Mouse (Mus musculus) lung, postnatal 0 days (tissue): Measurements from ENCODE around the gene Tmem184b.

Experiments used
- CTCF ChIP-seq: IDR thresholded peaks from 2 replicates; pipeline ENCODE4 v1.5.1; 2016; ENCODE audit warnings: antibody characterized with exemption, mild to moderate bottlenecking
- EP300 ChIP-seq: IDR thresholded peaks from 2 replicates; pipeline ENCODE4 v1.6.1; 2016; ENCODE audit warnings: antibody characterized with exemption, mild to moderate bottlenecking, control low read depth

- TF ChIP-seq EP300 (no peak), CTCF (no peak)
These were observed 21.2 kb upstream of the Tmem184b start for GRCm38 (mm10) chr15:79424602-79425001.
